Mouse (Mus musculus) layer of hippocampus, adult 9-11 months (tissue): Measurements from ENCODE around the gene Pdxk.
A peak's percentile ranks its signal among the peaks of the same experiment; 100 is the strongest.
"Not testable (repeated sequence)": the region's sequence is repeated elsewhere in the genome, so short reads cannot be mapped to it uniquely, and the experiment has no call there.

Source experiments
- DNase-seq: peaks from one replicate; pipeline ENCODE4 v3.0.0; 2022

Gene Pdxk

GRCm38 (mm10) chr10:78414936-78415335 lies 49.8 kb downstream of the Pdxk start:
- not testable (repeated sequence) for DNase-seq

GRCm38 (mm10) chr10:78413152-78413520 lies 51.6 kb downstream of the Pdxk start:
- DNase-seq: no peak

- DNase-seq: peak; percentile 96
Measured at GRCm38 (mm10) chr10:78412319-78413151, 52.2 kb downstream of the Pdxk start, which contains the start of gene Rrp1. Gene Rrp1, minus strand, starts transcription at chr10:78413043.

- no peak for DNase-seq
Measured at GRCm38 (mm10) chr10:78411851-78412250, 52.9 kb downstream of the Pdxk start.

GRCm38 (mm10) chr10:78409035-78409788 lies 55.6 kb downstream of the Pdxk start:
- DNase-seq: no peak

- no peak for DNase-seq
Measured at GRCm38 (mm10) chr10:78407132-78407531, 57.6 kb downstream of the Pdxk start.

- no peak for DNase-seq
Measured at GRCm38 (mm10) chr10:78406152-78406551, 58.6 kb downstream of the Pdxk start.

GRCm38 (mm10) chr10:78402301-78402922 lies 62.4 kb downstream of the Pdxk start:
- no peak for DNase-seq

- DNase-seq: no peak
Measured at GRCm38 (mm10) chr10:78401127-78401526, 63.6 kb downstream of the Pdxk start.

- DNase-seq: peak; percentile 43
Measured at GRCm38 (mm10) chr10:78399090-78399657, 65.6 kb downstream of the Pdxk start.

- no peak for DNase-seq
Measured at GRCm38 (mm10) chr10:78396625-78396885, 68.2 kb downstream of the Pdxk start.

- DNase-seq: peak; percentile 94
Measured at GRCm38 (mm10) chr10:78395819-78396624, 68.8 kb downstream of the Pdxk start.

GRCm38 (mm10) chr10:78395377-78395776 lies 69.4 kb downstream of the Pdxk start:
- no peak for DNase-seq

GRCm38 (mm10) chr10:78392072-78392471 lies 72.7 kb downstream of the Pdxk start:
- DNase-seq: peak; percentile 72

- DNase-seq: no peak
Measured at GRCm38 (mm10) chr10:78390982-78391470, 73.7 kb downstream of the Pdxk start.

GRCm38 (mm10) chr10:78388216-78388980 lies 76.4 kb downstream of the Pdxk start:
- peak; percentile 64 for DNase-seq
